Mouse (Mus musculus): ENCODE data around the gene Tmx1. TPM values are rescaled to one million over a fixed set of nuclear protein-coding genes. Genes with fewer than 3 reads are reported as not detected.

Tmx1 gene
- polyA plus RNA-seq, 1 experiment from 2014 or later: 84.9 TPM

GRCm38 (mm10) chr12:70495282-70495922 lies 42.5 kb downstream of the Tmx1 start:
- 70% methylated on average over 4 of the region's 4 CpGs for WGBS
- H3K9me3 ChIP-seq (ENCODE audit: control insufficient read depth, low read length): no peaks in the 10 kb centered on the region
- no peak overlapping the region for H3K4me2 ChIP-seq (ENCODE audit: low read depth, severe bottlenecking)
- no peak overlapping the region for H3K9ac ChIP-seq (ENCODE audit: low read length)
- DNase-seq (ENCODE audit: low spot score): no peak
- H3K27me3 ChIP-seq (ENCODE audit: control insufficient read depth, insufficient read depth, low read length): no peaks in the 10 kb centered on the region
- ATAC-seq (ENCODE audit: insufficient number of reproducible peaks, low FRiP score, low TSS enrichment, low read depth): 0 out of 2 replicates have a peak, but pooled peaks have one; percentile 17
- 0 out of 2 replicates have a peak, but pooled peaks cover 6% of the 10 kb centered on the region for H3K4me1 ChIP-seq (ENCODE audit: control insufficient read depth, insufficient read depth, low read length)
- no peak overlapping the region for H3K27ac ChIP-seq (replicated peaks; ENCODE audit: low read depth, low read length)
- H3K4me3 ChIP-seq (ENCODE audit: low read depth, low read length): no peak overlapping the region
- H3K36me3 ChIP-seq (ENCODE audit: control insufficient read depth, insufficient read depth, low read length): no peaks in the 10 kb centered on the region

- no peak overlapping the region for H3K9ac ChIP-seq (ENCODE audit: low read length)
- ATAC-seq (ENCODE audit: insufficient number of reproducible peaks, low FRiP score, low TSS enrichment, low read depth): no peak
- H3K36me3 ChIP-seq (ENCODE audit: control insufficient read depth, insufficient read depth, low read length): no peaks in the 10 kb centered on the region
- no peak overlapping the region for H3K4me3 ChIP-seq (ENCODE audit: low read depth, low read length)
- H3K27me3 ChIP-seq (ENCODE audit: control insufficient read depth, insufficient read depth, low read length): no peaks in the 10 kb centered on the region
- no peak for DNase-seq (ENCODE audit: low spot score)
- H3K27ac ChIP-seq (replicated peaks; ENCODE audit: low read depth, low read length): no peak overlapping the region
- 80% methylated on average over 3 of the region's 3 CpGs for WGBS
- H3K4me2 ChIP-seq (ENCODE audit: low read depth, severe bottlenecking): no peak overlapping the region
- H3K9me3 ChIP-seq (ENCODE audit: control insufficient read depth, low read length): no peaks in the 10 kb centered on the region
- H3K4me1 ChIP-seq (ENCODE audit: control insufficient read depth, insufficient read depth, low read length): 0 out of 2 replicates have a peak, but pooled peaks cover 6% of the 10 kb centered on the region
Observed at GRCm38 (mm10) chr12:70498091-70498490, 45.2 kb downstream of the Tmx1 start.

- Histone ChIP-seq H3K27me3 (ENCODE audit: control insufficient read depth, insufficient read depth, low read length) (no peaks in the 10 kb centered on the region), H3K4me1 (ENCODE audit: control insufficient read depth, insufficient read depth, low read length) (no peaks in the 10 kb centered on the region), H3K27ac (replicated peaks; ENCODE audit: low read depth, low read length) (no peak overlapping the region), H3K4me2 (ENCODE audit: low read depth, severe bottlenecking) (no peak overlapping the region), H3K4me3 (ENCODE audit: low read depth, low read length) (no peak overlapping the region), H3K9me3 (ENCODE audit: control insufficient read depth, low read length) (no peaks in the 10 kb centered on the region), H3K9ac (ENCODE audit: low read length) (no peak overlapping the region), H3K36me3 (ENCODE audit: control insufficient read depth, insufficient read depth, low read length) (no peaks in the 10 kb centered on the region)
- no peak for DNase-seq (ENCODE audit: low spot score)
- 81% methylated on average over 5 of the region's 5 CpGs for WGBS
- ATAC-seq (ENCODE audit: insufficient number of reproducible peaks, low FRiP score, low TSS enrichment, low read depth): no peak
Observed at GRCm38 (mm10) chr12:70505971-70506370, 53.1 kb downstream of the Tmx1 start.

- Histone ChIP-seq H3K27me3 (ENCODE audit: control insufficient read depth, insufficient read depth, low read length) (no peaks in the 10 kb centered on the region), H3K4me2 (ENCODE audit: low read depth, severe bottlenecking) (no peak overlapping the region), H3K36me3 (ENCODE audit: control insufficient read depth, insufficient read depth, low read length) (no peaks in the 10 kb centered on the region), H3K27ac (replicated peaks; ENCODE audit: low read depth, low read length) (no peak overlapping the region), H3K4me3 (ENCODE audit: low read depth, low read length) (no peak overlapping the region), H3K9me3 (ENCODE audit: control insufficient read depth, low read length) (no peaks in the 10 kb centered on the region), H3K9ac (ENCODE audit: low read length) (no peak overlapping the region), H3K4me1 (ENCODE audit: control insufficient read depth, insufficient read depth, low read length) (no peaks in the 10 kb centered on the region)
- 88% methylated on average over 5 of the region's 5 CpGs for WGBS
- ATAC-seq (ENCODE audit: insufficient number of reproducible peaks, low FRiP score, low TSS enrichment, low read depth) (no peak), DNase-seq (ENCODE audit: low spot score) (no peak)
Observed at GRCm38 (mm10) chr12:70512023-70512422, 59.1 kb downstream of the Tmx1 start.

- no peaks in the 10 kb centered on the region for H3K36me3 ChIP-seq (ENCODE audit: control insufficient read depth, insufficient read depth, low read length)
- no peak overlapping the region for H3K9ac ChIP-seq (ENCODE audit: low read length)
- no peaks in the 10 kb centered on the region for H3K27me3 ChIP-seq (ENCODE audit: control insufficient read depth, insufficient read depth, low read length)
- H3K9me3 ChIP-seq (ENCODE audit: control insufficient read depth, low read length): no peaks in the 10 kb centered on the region
- H3K4me3 ChIP-seq (ENCODE audit: low read depth, low read length): no peak overlapping the region
- no peaks in the 10 kb centered on the region for H3K4me1 ChIP-seq (ENCODE audit: control insufficient read depth, insufficient read depth, low read length)
- H3K27ac ChIP-seq (replicated peaks; ENCODE audit: low read depth, low read length): no peak overlapping the region
- no peak for ATAC-seq (ENCODE audit: insufficient number of reproducible peaks, low FRiP score, low TSS enrichment, low read depth)
- 84% methylated on average over 2 of the region's 2 CpGs for WGBS
- no peak for DNase-seq (ENCODE audit: low spot score)
- H3K4me2 ChIP-seq (ENCODE audit: low read depth, severe bottlenecking): no peak overlapping the region
Observed at GRCm38 (mm10) chr12:70512431-70512830, 59.5 kb downstream of the Tmx1 start.

Other genes starting within 250 kb of the Tmx1 start
- 7.8 and 8.3 TPM in 2 replicates for gene Pygl, start 221.6 kb upstream of the Tmx1 start, polyA plus RNA-seq (2014; fragmentation: Nextera tagmentation; extraction: Ambion mirVana)
- gene Trim9, start 105.5 kb upstream of the Tmx1 start, polyA plus RNA-seq (2014; fragmentation: Nextera tagmentation; extraction: Ambion mirVana): 0.14 and 0.40 TPM in 2 replicates

All from limb, embryonic 11.5 days (tissue).